Mouse (Mus musculus) spleen, postnatal 14 days (tissue): ENCODE results near the gene Sema5a.
"Not testable (repeated sequence)": the region's sequence is repeated elsewhere in the genome, so short reads cannot be mapped to it uniquely, and the experiment has no call there.

Source experiments
- DNase-seq, 2 experiments: peaks; one replicate each; pipeline ENCODE4 v3.0.0; 2021 to 2022; ENCODE audit warnings: low spot score in 2 of 2

The Sema5a gene

DNA sequence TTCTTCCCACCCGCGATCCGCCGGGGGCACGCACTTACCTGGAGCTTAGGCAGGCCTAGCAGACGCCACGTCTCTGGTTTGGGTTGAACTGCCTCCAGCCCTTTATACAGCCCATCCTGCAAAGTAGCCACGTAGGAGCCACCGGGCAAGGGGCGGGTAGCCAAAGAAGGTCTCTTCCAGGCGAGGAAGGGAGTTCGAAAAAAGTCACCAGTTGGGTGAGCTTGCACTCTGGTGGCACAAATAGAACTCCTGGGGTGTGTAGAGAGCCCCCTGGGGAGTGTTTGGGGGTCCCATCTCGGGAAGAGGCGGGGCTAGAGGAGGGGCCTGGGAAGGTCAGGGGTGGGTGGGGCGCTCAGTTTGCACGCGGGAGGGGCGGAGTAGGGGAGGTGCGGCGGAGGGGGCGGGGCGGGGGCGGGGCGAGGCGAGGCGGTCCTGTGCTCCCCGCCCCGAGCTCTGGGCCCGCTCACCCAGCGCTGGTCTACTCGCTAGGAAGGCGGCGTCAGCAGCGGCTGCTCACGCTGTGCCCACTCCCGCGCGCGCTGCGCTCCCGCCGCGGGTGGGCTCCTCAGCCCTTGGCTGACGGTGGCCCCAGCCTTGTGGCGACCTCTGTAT is at the start of gene Sema5a:
Sema5a (plus strand) TSS at position 467 of the 612 bp plus-strand sequence.
- peak in 1 of 2 experiments; percentile 7 for DNase-seq

DNA sequence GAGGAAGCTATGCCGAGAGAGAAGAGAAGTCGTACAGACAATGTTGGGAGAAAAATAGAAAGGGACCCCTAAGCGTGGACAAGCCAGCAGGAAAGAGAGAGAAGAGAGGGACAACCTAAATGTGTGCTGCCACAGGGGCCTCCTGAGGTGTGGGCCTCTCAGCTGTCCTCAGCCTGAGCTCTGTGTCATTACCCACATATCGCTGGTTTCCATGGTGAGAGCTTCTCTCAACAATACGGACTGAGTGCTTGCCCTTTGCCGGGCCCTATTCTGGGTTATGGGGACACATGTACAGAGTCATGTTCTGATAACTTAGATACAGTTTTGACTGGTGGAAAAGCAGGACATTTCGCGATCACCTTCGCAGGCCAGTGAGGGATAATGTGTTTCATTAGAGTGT is 46.5 kb upstream of the Sema5a start:
- no peak for DNase-seq

- DNase-seq, result no peak
Observed at GRCm38 (mm10) chr15:32198561-32198960, 46.0 kb upstream of the Sema5a start.

- DNase-seq, result no peak
Observed at GRCm38 (mm10) chr15:32203242-32203641, 41.4 kb upstream of the Sema5a start.

GRCm38 (mm10) chr15:32204908-32205307 is 39.7 kb upstream of the Sema5a start:
- DNase-seq, result no peak

GRCm38 (mm10) chr15:32214687-32215086 is 29.9 kb upstream of the Sema5a start:
- DNase-seq, result not testable (repeated sequence)

- no peak for DNase-seq
Observed at GRCm38 (mm10) chr15:32223028-32223427, 21.6 kb upstream of the Sema5a start.

DNA sequence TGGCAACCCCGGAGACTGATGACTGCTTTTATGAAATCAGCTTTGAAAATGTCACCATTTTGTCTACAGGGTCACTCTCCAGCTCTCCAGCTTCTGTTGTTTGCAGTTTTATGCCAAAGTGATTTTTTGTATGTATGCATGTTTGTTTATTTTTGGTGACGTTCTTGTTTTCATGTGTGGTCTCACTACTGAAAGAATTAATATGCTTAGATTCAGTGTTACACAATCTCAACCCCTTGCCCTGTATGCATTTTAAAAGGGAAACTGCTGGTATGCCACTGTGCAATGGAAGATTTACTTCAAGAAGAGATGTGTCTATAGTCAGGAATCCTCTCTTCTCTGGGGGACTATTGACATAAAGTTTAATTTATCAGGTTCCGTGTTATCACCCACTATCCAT is 19.2 kb upstream of the Sema5a start:
- DNase-seq, result no peak

- DNase-seq, result no peak
Observed at GRCm38 (mm10) chr15:32226381-32226780, 18.2 kb upstream of the Sema5a start.

- no peak for DNase-seq
Observed at GRCm38 (mm10) chr15:32226888-32227395, 17.7 kb upstream of the Sema5a start.

DNA sequence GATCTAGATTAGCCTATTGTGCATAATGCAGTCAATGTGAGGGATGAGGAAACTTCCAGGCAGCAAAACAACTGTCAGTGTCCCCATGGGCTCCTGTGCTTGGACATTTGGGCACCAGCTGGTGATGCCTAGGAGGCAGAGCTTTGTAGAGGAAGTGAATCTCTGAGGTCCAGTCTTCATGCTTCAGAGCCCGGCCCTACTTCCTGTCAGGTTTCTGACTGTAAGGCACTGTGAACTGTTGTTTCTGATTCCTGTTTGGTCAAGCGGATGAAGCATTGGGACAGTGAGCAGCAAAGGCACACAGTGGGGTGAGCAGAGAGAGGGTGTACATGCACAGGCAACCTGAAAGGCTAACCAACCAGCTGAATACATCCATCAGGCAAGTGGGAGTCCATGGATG is 14.5 kb upstream of the Sema5a start:
- DNase-seq, result no peak

GRCm38 (mm10) chr15:32232189-32232588 is 12.4 kb upstream of the Sema5a start:
- DNase-seq, result no peak

GRCm38 (mm10) chr15:32232666-32233141 is 11.9 kb upstream of the Sema5a start:
- DNase-seq, result not testable (repeated sequence)

- no peak for DNase-seq
Observed at GRCm38 (mm10) chr15:32233451-32233850, 11.2 kb upstream of the Sema5a start.

- DNase-seq, result no peak
Observed at GRCm38 (mm10) chr15:32239099-32239498, 5.5 kb upstream of the Sema5a start.

- no peak for DNase-seq
Observed at GRCm38 (mm10) chr15:32240159-32240558, 4.5 kb upstream of the Sema5a start.

DNA sequence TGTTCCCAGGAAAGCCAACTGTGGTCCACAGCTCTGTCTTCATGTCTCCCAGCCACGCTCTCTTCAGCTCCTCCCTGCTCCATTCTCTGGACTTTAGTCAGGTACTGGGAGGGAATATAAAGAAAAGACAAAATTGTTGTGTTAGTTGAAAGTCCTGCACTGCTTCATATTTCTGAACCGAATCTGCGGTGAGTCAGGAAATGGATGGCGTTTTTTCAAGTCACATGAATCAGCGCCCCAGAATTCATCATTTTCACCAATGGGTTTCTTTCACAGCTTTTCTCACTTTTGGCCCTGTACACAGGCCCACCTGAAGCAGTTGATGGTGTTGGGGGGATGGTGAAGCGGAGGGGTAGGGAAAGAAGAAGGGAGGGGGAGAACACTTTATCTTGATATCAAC is 2.9 kb upstream of the Sema5a start:
- DNase-seq, result no peak

- DNase-seq, result no peak
Observed at GRCm38 (mm10) chr15:32243096-32243785, 1.4 kb upstream of the Sema5a start.

DNA sequence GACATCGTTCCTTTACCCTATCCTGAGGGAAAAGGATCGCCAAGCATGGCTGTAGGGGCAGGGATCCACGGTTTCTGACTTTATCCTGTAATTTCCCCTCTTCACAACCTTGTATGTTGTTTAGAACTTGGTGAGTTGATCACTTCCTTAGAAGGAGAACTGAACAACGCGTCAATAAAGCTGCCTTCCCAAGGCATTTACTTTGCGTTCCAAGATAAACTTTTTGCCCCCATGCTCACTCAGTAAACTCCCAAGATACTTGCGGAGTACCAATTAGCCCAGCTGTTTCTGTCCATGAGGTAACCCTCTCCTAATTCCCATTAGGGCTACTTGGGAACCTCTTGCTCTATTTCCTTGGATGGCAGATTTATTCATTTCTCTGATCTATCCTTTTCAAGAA is 786 bp upstream of the Sema5a start:
- DNase-seq, result no peak

DNA sequence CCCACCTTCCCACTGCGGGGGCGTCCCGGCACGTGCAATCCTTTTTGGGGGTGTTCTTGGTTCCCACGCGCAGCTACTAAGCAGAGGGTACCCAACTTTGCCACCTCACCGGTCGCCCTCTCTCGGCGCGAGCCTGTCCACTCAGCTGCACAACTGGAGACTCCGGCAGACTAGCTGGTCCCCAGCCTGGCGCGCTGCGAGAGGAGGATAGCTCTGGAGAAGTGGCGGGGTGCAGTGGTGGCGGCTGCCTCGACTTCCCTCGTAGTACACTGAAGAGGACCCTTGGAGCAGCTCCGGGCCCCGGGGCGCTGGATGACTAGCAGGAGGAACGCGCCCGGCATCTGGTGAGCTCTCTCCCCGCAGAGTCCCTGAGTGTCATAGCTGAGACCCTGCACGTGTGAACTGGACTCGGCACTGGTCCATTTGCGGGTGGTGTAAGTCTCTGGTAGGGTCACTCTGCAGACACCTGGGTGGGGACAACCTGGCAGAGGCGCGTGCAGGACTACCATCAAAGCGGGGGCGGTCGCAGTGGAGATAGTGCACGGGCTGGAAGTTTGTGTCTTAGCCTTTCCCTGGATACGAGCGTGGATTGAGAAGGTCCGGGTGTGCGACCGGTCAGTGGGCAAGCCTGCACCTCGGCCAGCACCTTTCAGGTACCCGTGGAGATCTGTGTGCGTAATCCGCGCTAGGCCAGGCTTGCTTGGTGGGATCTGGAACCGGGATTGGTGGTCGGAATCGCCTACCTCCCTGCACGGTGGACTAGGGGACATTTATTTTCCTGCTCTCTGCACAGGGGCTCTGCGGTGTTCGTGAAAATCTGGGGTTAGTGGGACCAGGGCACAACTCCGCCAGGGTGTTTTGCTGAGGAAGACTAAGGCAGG is 586 bp downstream of the Sema5a start:
- DNase-seq, result no peak

- DNase-seq, result peak; percentile 26 to 56
Observed at GRCm38 (mm10) chr15:32245837-32246670, 1.4 kb downstream of the Sema5a start.
